Mouse (Mus musculus) T-cell, adult 2 months (primary cell): ENCODE data around the gene Meiob.

Experiments used
- DNase-seq: peaks from one replicate; pipeline ENCODE4 v3.0.0; 2022; ENCODE audit warnings: low spot score

Meiob gene

DNA sequence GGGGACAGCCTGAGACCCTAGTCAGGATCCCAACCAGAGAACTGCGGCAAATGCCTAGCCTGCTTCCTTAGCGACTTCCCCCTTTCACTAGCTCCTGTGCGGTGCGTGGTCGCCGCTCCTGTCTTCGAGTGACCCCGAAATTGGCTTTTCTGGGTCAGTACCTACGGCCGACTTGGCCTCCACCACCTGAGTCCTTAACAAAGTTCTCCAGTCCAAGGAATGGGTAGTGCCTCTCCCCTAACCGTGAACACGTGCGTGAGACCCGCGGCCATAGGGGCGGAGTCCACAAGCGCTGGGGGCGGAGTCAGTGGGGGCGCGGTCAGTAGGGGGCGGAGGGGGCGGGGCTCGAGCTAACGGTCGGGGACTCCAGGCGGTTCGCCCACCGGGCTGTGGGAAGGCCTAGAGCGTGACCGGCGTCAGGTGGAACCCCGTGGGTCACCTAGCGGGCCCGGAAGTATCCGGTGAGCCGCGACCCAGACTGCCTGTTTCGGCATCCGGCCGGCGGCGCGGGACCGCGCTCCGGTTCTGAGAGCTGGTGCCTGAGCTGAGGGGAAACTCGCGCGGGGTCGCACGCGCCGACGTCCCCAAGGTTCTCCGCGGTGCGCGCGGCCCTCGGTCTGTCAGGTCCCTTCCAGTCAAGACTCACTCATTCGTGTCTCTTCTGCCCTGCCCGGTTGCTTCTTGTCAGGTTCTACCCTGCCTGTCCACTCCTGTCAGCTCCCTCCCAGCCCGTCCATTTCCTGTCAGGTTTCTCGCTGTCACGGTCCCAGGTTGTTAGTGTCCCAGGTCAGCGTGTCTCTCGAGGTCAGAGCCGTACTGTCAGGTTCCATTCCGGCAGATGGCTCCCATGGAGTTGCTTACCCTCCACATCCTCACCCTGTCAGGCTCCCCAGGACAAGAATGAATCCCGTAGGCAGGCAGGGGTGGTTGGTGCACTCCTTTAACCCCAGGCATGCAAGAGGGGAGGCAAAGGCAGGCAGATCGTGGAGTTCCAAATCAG lies at the start of gene Meiob:
Gene Meiob (plus strand): TSS at position 338 of the 1,000 bp plus-strand sequence.
- DNase-seq, result peak; percentile 52

DNA sequence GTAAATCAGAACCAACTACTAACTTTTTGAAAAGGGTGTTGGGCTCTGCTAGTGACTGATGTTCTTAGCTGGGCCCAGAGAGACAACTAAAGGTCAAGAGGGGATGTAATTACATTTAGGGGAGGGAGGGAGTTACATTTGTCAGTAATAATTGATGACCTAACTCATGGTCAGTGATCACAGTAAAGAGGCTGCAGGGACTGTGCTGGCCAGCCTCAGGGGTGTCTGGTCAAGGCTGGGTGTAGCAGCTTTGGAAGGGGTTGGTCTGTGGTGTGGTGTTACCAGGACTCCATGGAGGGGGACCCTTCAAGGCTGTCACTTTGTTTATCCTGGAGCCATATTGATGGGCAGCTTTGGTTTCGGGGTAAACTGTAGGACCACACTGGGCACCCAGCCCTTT lies 46.7 kb upstream of the Meiob start:
- no peak for DNase-seq

DNA sequence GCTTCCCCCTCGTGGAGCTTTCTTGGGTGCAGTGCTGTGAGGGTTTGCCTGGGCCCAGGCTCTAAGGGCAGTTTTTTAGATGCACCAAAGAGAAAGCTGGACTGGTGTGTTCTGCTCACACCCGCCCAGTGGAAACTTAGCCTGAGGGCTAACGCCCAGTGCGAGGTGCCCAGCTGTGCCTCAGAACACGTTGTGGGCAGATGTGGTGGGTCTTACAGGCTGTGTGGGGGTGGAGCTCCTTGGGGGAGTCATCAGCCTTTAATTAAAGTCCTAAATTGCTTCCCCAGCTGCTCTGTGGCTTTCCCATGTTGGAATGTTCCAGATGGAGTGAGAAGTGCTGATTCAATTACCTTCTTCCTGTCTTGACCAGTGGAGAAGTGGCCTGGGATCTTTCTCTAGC lies 43.0 kb upstream of the Meiob start:
- no peak for DNase-seq

- DNase-seq, result no peak
Measured at GRCm38 (mm10) chr17:24765016-24765905, 38.8 kb upstream of the Meiob start.

GRCm38 (mm10) chr17:24766266-24766875 lies 37.7 kb upstream of the Meiob start:
- no peak for DNase-seq

- no peak for DNase-seq
Measured at GRCm38 (mm10) chr17:24769146-24769545, 34.9 kb upstream of the Meiob start.

- no peak for DNase-seq
Measured at GRCm38 (mm10) chr17:24773241-24773640, 30.8 kb upstream of the Meiob start.

DNA sequence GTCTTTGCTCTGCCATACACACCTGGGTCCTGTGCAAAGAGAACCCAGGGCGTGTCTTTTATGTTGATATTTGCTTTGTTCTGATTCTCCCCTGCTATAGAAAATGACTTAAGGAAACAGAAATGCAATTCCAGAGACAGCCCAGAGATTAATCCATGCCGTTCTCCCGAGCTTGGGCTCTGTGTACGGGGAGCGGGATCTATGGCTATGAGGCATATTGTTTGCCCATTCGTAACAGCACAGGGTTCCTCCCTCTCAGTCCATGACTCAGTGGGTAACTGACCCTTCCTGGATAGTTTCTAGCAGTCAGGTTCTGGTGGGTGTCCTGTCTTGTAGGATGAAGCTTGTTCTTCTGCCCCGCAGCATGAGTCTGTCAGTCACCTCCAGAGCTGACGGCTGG lies 28.9 kb upstream of the Meiob start:
- DNase-seq, result no peak

- DNase-seq, result no peak
Measured at GRCm38 (mm10) chr17:24777073-24777472, 27.0 kb upstream of the Meiob start.

- no peak for DNase-seq
Measured at GRCm38 (mm10) chr17:24780821-24781220, 23.3 kb upstream of the Meiob start.

- DNase-seq, result no peak
Measured at GRCm38 (mm10) chr17:24792190-24792589, 11.9 kb upstream of the Meiob start.

DNA sequence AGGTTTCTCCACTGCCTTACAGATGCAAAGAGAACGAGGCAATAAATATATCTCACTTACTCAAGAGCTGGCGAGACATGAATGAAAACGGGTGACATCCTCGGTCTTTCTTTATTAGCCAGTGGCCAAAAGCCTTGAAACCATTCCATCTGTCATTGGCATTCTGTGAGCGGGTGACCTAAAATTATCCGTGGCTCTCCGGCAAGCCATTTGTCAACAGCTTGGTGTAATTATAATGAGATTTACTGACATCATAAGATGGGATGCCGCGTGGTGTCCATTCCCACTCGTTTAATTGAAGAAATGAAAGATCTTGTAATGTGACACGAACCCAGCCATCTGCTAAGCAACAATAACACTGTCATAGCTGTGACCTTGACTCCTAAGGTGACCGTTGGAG lies 9.3 kb upstream of the Meiob start:
- no peak for DNase-seq

DNA sequence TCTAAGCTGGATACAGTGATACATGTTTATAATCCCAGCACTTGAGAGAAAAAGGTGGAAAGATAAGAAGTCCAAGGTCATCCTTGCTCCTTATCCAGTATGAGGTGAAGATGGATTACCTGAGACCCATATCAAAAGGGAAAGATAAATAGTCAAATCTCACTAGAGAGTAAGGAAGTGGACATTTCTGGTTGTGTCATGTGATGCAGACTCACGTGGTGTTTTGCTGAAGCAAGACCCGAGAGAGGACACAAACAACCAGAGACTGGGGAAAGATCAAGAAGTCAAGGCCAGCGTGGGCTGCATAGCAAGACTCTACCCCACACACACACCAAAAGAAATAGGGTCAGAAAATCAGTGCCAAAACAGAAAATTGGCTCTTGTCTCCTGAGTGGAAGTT lies 7.1 kb upstream of the Meiob start:
- DNase-seq, result no peak

DNA sequence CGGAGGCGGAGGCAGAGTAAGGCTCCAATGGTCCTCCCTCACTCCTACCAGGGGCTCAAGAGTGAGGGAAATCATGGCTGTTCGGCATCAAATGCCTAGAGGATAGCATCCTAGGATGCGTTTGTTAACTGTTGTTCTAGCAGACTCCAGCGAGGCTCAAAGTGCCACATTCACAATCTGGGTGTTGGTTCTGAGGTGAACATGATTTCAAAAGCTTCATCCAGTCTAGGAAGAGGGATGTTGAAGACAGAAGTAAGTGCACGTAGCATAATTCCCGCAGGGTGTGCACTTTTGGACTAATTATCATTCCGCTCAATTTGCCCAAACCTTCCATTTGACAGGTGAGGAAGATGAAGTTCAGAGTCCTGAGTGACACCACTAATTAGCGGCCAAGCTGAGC lies 5.9 kb upstream of the Meiob start:
- DNase-seq, result no peak

GRCm38 (mm10) chr17:24799476-24799875 lies 4.6 kb upstream of the Meiob start:
- DNase-seq, result no peak

DNA sequence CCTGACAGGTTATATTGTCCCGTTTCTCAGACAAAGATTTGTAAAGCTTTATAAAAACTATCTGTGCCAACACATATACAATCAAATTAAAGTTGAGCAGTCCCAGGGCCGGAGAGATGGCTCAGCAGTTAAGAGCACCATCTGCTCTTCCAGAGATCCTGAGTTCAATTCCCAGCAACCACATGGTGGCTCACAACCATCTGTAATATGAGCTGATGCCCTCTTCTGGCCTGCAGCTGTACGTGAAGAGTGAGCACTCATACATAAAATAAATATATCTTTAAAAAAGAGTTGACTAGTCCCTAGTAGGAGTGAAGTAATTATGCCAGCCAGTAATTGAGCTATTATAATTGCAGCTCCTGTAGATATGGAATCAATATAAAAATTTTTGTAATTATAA lies 3.6 kb upstream of the Meiob start:
- DNase-seq, result no peak

DNA sequence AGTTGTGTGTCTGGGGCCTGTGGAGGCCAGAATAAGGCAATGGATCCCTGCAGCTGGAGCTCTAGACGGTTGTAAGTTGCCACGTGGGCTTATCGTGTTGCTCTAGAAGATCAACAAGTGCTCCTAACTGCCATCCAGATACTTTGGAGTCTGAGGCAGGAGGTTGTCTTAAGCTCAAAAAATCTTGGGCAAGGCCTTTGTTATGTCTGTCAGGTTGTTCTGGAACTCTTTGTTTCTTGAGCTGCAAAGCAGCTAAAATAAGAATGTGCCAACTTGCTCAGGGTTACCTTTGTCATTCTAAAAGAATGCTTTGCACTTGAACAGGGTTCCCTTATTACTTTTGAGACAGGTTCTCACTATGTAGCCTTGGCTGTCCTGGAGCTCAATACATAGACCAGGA lies 7.1 kb downstream of the Meiob start:
- no peak for DNase-seq

DNA sequence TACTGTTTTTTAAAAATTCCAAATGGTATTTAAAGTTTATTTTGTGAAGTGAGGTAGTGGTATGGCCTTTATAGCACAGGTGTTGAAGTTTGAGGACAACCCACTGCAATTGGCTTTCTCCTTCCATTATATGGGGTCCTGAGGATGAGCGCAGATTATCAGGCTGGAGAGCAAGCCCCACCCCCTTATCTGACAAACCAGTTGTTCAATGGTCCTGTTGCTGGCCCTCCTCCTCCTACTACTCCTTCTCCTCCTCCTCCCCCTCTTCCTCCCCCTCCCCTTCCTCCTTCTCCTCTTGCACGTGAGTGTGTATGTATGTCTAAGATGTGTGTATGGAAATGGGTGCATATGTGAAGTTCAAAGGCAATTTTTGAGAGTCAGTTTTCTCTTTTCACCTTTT lies 8.1 kb downstream of the Meiob start:
- DNase-seq, result no peak

- no peak for DNase-seq
Measured at GRCm38 (mm10) chr17:24815256-24815655, 11.2 kb downstream of the Meiob start.

DNA sequence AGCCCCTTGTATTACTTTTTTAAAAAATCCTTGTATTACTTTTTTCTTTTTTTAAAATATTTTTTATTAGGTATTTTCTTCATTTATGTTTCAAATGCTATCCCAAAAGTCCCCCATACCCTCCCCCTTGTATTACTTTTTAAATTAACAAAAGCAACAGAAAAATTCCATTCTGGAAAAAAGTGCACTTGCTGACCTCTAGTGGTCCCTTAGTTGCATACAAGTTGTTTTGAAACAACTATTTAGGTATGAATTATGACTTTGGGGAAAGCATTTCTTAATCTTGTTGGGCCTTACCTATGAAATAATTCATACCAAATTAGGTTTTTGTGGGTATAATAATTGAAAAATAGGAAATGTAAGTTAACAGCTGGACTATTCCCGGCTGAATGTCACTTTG lies 13.4 kb downstream of the Meiob start:
- DNase-seq, result no peak

GRCm38 (mm10) chr17:24818172-24818571 lies 14.1 kb downstream of the Meiob start:
- DNase-seq, result no peak

GRCm38 (mm10) chr17:24819469-24819868 lies 15.4 kb downstream of the Meiob start:
- no peak for DNase-seq
